Mouse (Mus musculus) heart, postnatal 0 days (tissue): ENCODE measurements around the gene Hoxc8.

Source experiments
- CTCF ChIP-seq: IDR thresholded peaks from 2 replicates; pipeline ENCODE4 v1.5.1; 2016; ENCODE audit warnings: antibody characterized with exemption, control low read depth, low read depth
- EP300 ChIP-seq: IDR thresholded peaks from 2 replicates; pipeline ENCODE4 v1.6.1; 2016; ENCODE audit warnings: antibody characterized with exemption, low read depth

GRCm38 (mm10) chr15:103015406-103016166 lies 25.2 kb downstream of the Hoxc8 start:
- TF ChIP-seq CTCF (no peak), EP300 (no peak)
